Mouse (Mus musculus) forebrain, embryonic 13.5 days (tissue): ENCODE measurements around the gene Urah. TPM values are rescaled to one million over a fixed set of nuclear protein-coding genes. Genes with fewer than 3 reads are reported as not detected.
A peak's percentile ranks its signal among the peaks of the same experiment; 100 is the strongest.

ENCODE experiments used
- ATAC-seq: fragments of 200-750 bp; cut with Nextera tagmentation; 2 replicates; pipeline ENCODE4 v1.8.0; 2017
- H3K27ac ChIP-seq: fragments of 300-500 bp; sonication (generic); 2 replicates; pipeline ENCODE4 v1.5.1; 2015; ENCODE audit warnings: inconsistent platforms, mild to moderate bottlenecking, moderate library complexity
- H3K27me3 ChIP-seq: fragments of 300-500 bp; sonication (generic); 2 replicates; pipeline ENCODE4 v1.6.1; 2015; ENCODE audit warnings: mild to moderate bottlenecking, inconsistent platforms
- H3K36me3 ChIP-seq: fragments of 300-500 bp; sonication (generic); 2 replicates; pipeline ENCODE4 v1.6.1; 2015; ENCODE audit warnings: mild to moderate bottlenecking, inconsistent platforms; ENCODE audit not compliant: poor library complexity, severe bottlenecking
- H3K4me1 ChIP-seq: fragments of 300-500 bp; sonication (generic); 2 replicates; pipeline ENCODE4 v1.6.1; 2015; ENCODE audit warnings: inconsistent platforms
- H3K4me2 ChIP-seq: fragments of 300-500 bp; sonication (generic); 2 replicates; pipeline ENCODE4 v1.6.1; 2015; ENCODE audit warnings: inconsistent platforms, mild to moderate bottlenecking, moderate library complexity
- H3K4me3 ChIP-seq: fragments of 300-500 bp; sonication (generic); 2 replicates; pipeline ENCODE4 v1.5.1; 2015; ENCODE audit warnings: mild to moderate bottlenecking, inconsistent platforms
- H3K9ac ChIP-seq: fragments of 300-500 bp; sonication (generic); 2 replicates; pipeline ENCODE4 v1.6.1; 2015; ENCODE audit warnings: mild to moderate bottlenecking, inconsistent platforms
- H3K9me3 ChIP-seq: fragments of 300-500 bp; sonication (generic); replicated peaks from 2 replicates; pipeline ENCODE4 v1.6.1; 2016; ENCODE audit warnings: inconsistent platforms
- WGBS: fragments of 180-500 bp; shearing (Covaris S2); methylation state at CpG from one replicate; pipeline ENCODE4 v1.1.7; 2015; 5-methylcytosine and 5-hydroxymethylcytosine counted together
- polyA plus RNA-seq: library from polyadenylated mRNA; unstranded; fragments of >200 nt; fragmentation: Nextera tagmentation; extraction: Ambion mirVana; gene quantifications from 2 replicates; pipeline ENCODE4 v1.2.1, GENCODE M21; 2015

The Urah gene
- polyA plus RNA-seq, 1 experiment from 2014 or later = not detected

DNA sequence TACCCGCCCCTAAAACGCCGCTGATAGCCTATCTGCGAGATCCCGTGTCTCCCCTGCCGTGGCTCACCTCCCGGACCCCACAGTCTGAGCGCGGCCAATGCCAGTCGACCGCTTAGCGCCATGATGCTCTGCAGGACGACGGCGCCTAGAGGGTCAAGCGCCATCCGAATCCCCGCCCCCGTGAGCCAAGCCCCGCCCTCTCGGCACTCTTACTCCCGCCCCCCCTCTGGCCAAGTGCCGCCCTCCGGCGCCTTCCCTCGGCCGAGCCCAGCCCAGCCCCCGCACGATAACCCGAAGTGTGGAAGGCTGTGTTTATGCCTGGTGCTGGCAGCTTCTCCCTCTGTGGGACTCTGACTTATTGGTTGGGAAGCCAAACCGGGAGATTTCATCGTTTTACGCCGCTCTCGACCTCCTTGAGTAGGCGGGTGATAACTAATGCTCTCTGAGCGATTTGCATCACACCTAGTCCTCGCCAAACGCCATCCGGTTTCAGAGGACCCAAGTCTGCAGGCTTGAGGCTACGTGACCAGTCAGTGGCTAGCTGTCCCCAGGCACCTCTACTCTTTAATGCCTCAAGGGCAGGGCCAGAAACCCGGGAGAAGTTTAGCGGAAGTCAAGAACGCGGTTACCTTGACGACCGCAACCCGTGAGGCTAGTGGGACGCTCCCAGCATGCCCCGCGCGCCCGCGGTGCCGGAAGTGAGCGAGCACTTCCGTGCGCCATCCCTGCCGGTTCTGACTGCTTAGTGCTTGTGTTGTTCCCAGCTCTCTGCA, 47.1 kb downstream of the Urah start, which contains the start of the genes Psmd13 and Sirt3:
Gene Psmd13, plus strand, starts transcription at position 273 of the 773 bp plus-strand sequence.
Gene Sirt3, minus strand, starts transcription at position 614 of the 773 bp plus-strand sequence.
- Histone ChIP-seq H3K36me3 (peaks cover 31% of the 10 kb centered on the region), H3K9me3 (no peaks in the 10 kb centered on the region), H3K4me3 (peak within 1 kb of the TSS; percentile 82), H3K4me1 (peaks cover 22% of the 10 kb centered on the region), H3K27ac (peak within 1 kb of the TSS; percentile 83), H3K27me3 (no peaks in the 10 kb centered on the region), H3K4me2 (peak within 1 kb of the TSS; percentile 73), H3K9ac (peak within 1 kb of the TSS; percentile 80)
- under 1% methylated on average over 58 of the region's 59 CpGs for WGBS
- ATAC-seq = peak; percentile 97

DNA sequence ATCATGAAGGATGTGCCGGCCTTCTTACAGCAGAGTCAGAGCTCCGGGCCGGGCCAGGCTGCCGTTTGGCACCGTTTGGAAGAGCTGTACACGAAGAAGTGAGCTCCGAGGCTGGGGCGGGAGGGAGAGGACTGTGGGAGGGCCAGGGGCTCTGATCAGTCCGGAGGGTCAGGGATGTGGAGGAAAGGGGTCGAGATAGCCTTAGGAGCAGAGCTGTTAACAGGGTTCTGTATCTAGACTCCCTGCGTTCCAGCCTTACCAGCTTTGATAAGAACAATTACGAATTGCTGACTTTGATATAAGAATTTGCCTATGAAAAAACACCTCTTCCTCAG, 47.6 kb downstream of the Urah start:
- under 1% methylated on average over 12 of the region's 12 CpGs for WGBS

More for the DNA sequence above, 47.6 kb downstream of the Urah start:
- Histone ChIP-seq H3K27ac (peak overlapping the region; percentile 83; the same call in 1 of the 2 replicates), H3K4me3 (peak overlapping the region; percentile 82), H3K27me3 (no peaks in the 10 kb centered on the region), H3K36me3 (peaks cover 32% of the 10 kb centered on the region), H3K4me1 (peaks cover 22% of the 10 kb centered on the region), H3K9me3 (no peaks in the 10 kb centered on the region), H3K4me2 (peak overlapping the region; percentile 73), H3K9ac (peak overlapping the region; percentile 80)
- ATAC-seq = no peak

Other genes starting within 250 kb of the Urah start
- gene Olfr46, start 233.7 kb upstream of the Urah start, polyA plus RNA-seq = 0.04 TPM in 1 of 2 replicates, not detected in the other
- not detected in 2 replicates for gene Olfr61, start 206.0 kb upstream of the Urah start, polyA plus RNA-seq
- gene Olfr53, start 188.6 kb upstream of the Urah start, polyA plus RNA-seq = not detected in 2 replicates
- gene Olfr539, start 175.1 kb upstream of the Urah start, polyA plus RNA-seq = 0.01 TPM in 1 of 2 replicates, not detected in the other
- gene Olfr45, start 153.1 kb upstream of the Urah start, polyA plus RNA-seq = not detected in 2 replicates
- gene Olfr541, start 137.8 kb upstream of the Urah start, polyA plus RNA-seq = not detected in 2 replicates
- not detected in 2 replicates for gene Cyp2e1, start 71.3 kb upstream of the Urah start, polyA plus RNA-seq
- gene Syce1, start 47.2 kb upstream of the Urah start, polyA plus RNA-seq = 0.28 TPM in 1 of 2 replicates, not detected in the other
- gene Zfp941, start 12.8 kb upstream of the Urah start, polyA plus RNA-seq = 8.7 and 10.6 TPM in 2 replicates
- gene Scgb1c1, start 10.5 kb downstream of the Urah start, polyA plus RNA-seq = not detected in 2 replicates
- gene Odf3, start 12.8 kb downstream of the Urah start, polyA plus RNA-seq = not detected in 2 replicates
- not detected in 2 replicates for gene Gm45785, start 21.3 kb downstream of the Urah start, polyA plus RNA-seq
- 65.7 and 80.4 TPM in 2 replicates for gene Ric8a, start 21.9 kb downstream of the Urah start, polyA plus RNA-seq
- gene Bet1l, start 22.6 kb downstream of the Urah start, polyA plus RNA-seq = 34.6 and 38.7 TPM in 2 replicates
- gene Psmd13, start 47.0 kb downstream of the Urah start, polyA plus RNA-seq = 310 and 318 TPM in 2 replicates
- 29.4 and 31.0 TPM in 2 replicates for gene Sirt3, start 47.3 kb downstream of the Urah start, polyA plus RNA-seq
- not detected in 2 replicates for gene Cox8b, start 65.4 kb downstream of the Urah start, polyA plus RNA-seq
- gene Nlrp6, start 85.9 kb downstream of the Urah start, polyA plus RNA-seq = 0.22 and 0.28 TPM in 2 replicates
- gene Pgghg, start 106.4 kb downstream of the Urah start, polyA plus RNA-seq = 8.2 and 9.4 TPM in 2 replicates
- gene Ifitm5, start 115.3 kb downstream of the Urah start, polyA plus RNA-seq = 0.45 and 0.64 TPM in 2 replicates
- not detected in 2 replicates for gene Gm45717, start 120.9 kb downstream of the Urah start, polyA plus RNA-seq
- 147 and 153 TPM in 2 replicates for gene Ifitm2, start 121.0 kb downstream of the Urah start, polyA plus RNA-seq
- 2.7 and 4.8 TPM in 2 replicates for gene Ifitm1, start 132.2 kb downstream of the Urah start, polyA plus RNA-seq
- gene Ifitm3, start 175.8 kb downstream of the Urah start, polyA plus RNA-seq = 12.7 and 18.1 TPM in 2 replicates
- not detected in 2 replicates for gene Ifitm6, start 182.9 kb downstream of the Urah start, polyA plus RNA-seq
- gene Gm17387, start 194.1 kb downstream of the Urah start, polyA plus RNA-seq = not detected in 2 replicates
- 33.0 and 34.7 TPM in 2 replicates for gene B4galnt4, start 226.1 kb downstream of the Urah start, polyA plus RNA-seq
- gene Pkp3, start 243.2 kb downstream of the Urah start, polyA plus RNA-seq = 0.25 TPM in 1 of 2 replicates, not detected in the other